Mouse (Mus musculus): ENCODE results near the gene Nbl1.

Nbl1 gene

GRCm38 (mm10) chr4:139092356-139093195 lies at the start of gene Nbl1:
Gene Nbl1, minus strand, starts transcription at chr4:139092993.
- DNase-seq = peak; percentile 58 to 78

- no peak for DNase-seq
Measured at GRCm38 (mm10) chr4:139141785-139142184, 49.0 kb upstream of the Nbl1 start.

GRCm38 (mm10) chr4:139140267-139140666 lies 47.5 kb upstream of the Nbl1 start:
- DNase-seq = peak in 1 of 2 experiments; percentile 46

GRCm38 (mm10) chr4:139136011-139136410 lies 43.2 kb upstream of the Nbl1 start:
- no peak for DNase-seq

- no peak for DNase-seq
Measured at GRCm38 (mm10) chr4:139133109-139133508, 40.3 kb upstream of the Nbl1 start.

- DNase-seq = no peak
Measured at GRCm38 (mm10) chr4:139131858-139132672, 39.3 kb upstream of the Nbl1 start.

GRCm38 (mm10) chr4:139130701-139131549 lies 38.1 kb upstream of the Nbl1 start, which contains the start of gene Minos1:
Gene Minos1, minus strand, starts transcription at chr4:139131113.
- DNase-seq = peak; percentile 99

- peak; percentile 42 to 63 for DNase-seq
Measured at GRCm38 (mm10) chr4:139129806-139130700, 37.3 kb upstream of the Nbl1 start.

GRCm38 (mm10) chr4:139126475-139126874 lies 33.7 kb upstream of the Nbl1 start:
- no peak for DNase-seq

- DNase-seq = no peak
Measured at GRCm38 (mm10) chr4:139124940-139125339, 32.1 kb upstream of the Nbl1 start.

GRCm38 (mm10) chr4:139122557-139122956 lies 29.8 kb upstream of the Nbl1 start:
- no peak for DNase-seq

- DNase-seq = no peak
Measured at GRCm38 (mm10) chr4:139120998-139121397, 28.2 kb upstream of the Nbl1 start.

GRCm38 (mm10) chr4:139120281-139120814 lies 27.6 kb upstream of the Nbl1 start:
- no peak for DNase-seq

- peak; percentile 56 to 67 for DNase-seq
Measured at GRCm38 (mm10) chr4:139116356-139117063, 23.7 kb upstream of the Nbl1 start.

GRCm38 (mm10) chr4:139115721-139116120 lies 22.9 kb upstream of the Nbl1 start:
- peak in 1 of 2 experiments; percentile 37 for DNase-seq

GRCm38 (mm10) chr4:139112482-139112881 lies 19.7 kb upstream of the Nbl1 start:
- DNase-seq = peak in 1 of 2 experiments; percentile 39

GRCm38 (mm10) chr4:139111421-139111820 lies 18.6 kb upstream of the Nbl1 start:
- DNase-seq = peak; percentile 43 to 71

GRCm38 (mm10) chr4:139110858-139111257 lies 18.1 kb upstream of the Nbl1 start:
- DNase-seq = peak; percentile 48 to 57

GRCm38 (mm10) chr4:139105453-139105852 lies 12.7 kb upstream of the Nbl1 start:
- DNase-seq = no peak

- no peak for DNase-seq
Measured at GRCm38 (mm10) chr4:139101546-139101945, 8.8 kb upstream of the Nbl1 start.

GRCm38 (mm10) chr4:139100326-139100725 lies 7.5 kb upstream of the Nbl1 start:
- no peak for DNase-seq
